Mouse (Mus musculus) cortical plate, adult 2 months (tissue): ENCODE results near the gene Whamm.

Experiments used
- CTCF ChIP-seq: fragments of 200-500 bp; IDR thresholded peaks from 2 replicates; pipeline ENCODE4 v1.5.1; 2011; ENCODE audit warnings: mild to moderate bottlenecking, control low read depth, low read length; ENCODE audit not compliant: insufficient read depth; ENCODE audit errors: extremely low read depth
- POLR2A ChIP-seq: fragments of 200-500 bp; IDR thresholded peaks from 2 replicates; pipeline ENCODE4 v1.6.1; 2011; ENCODE audit warnings: mild to moderate bottlenecking, low read length, control low read depth; ENCODE audit not compliant: insufficient read depth; ENCODE audit errors: extremely low read depth

DNA sequence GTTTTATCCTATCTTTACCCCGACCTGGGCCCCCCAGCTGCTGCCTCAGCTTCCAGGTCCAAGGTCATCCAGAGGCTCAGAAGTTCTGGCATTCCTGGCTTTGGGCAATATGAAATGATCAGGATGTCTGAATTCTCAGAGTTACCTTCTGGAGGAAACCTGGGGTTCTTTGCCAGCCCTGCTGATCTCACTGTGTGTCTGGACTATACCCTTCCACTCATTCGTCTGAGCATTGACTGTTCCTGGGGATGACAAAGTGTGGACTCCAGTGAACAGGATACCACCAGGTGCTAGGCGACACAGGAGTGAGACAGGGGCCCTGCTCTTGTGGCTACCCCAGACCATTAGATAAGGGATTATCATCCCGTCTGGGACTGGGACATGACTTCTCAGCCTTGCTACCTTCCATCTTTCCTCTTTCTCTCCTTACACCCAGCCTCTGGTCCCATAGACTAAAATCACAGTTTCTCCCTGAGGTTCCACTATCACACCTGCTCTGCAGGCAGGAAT is 7.5 kb upstream of the Whamm start:
- TF ChIP-seq CTCF = no peak
- no peak for TF ChIP-seq POLR2A
